Mouse (Mus musculus): Measurements from ENCODE around the gene Mfap2. TPM values are rescaled to one million over a fixed set of nuclear protein-coding genes. Genes with fewer than 3 reads are reported as not detected.

The Mfap2 gene
- polyA plus RNA-seq, 1 experiment from 2014 or later: 260 TPM

DNA sequence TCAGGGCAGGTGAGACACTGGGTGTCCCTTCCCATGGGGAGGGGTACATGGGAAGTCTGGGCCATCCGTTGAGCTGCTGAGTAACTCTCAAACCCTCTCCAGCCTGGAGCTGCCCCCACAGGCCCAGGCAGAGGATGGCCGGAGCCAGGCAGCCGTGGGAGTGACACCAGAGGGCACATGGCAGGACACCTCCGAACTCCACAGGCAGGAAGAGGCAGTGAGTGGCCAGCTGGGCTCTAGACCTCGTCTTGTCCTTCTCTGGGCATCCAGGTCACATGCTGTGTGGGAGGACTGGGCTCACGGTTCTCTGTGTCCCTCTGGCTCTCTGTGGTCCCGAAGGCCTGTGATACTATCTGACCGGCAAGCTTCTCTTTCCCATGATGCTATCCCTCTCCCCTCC is 16.4 kb upstream of the Mfap2 start:
- H3K27ac ChIP-seq (replicated peaks): no peak overlapping the region; the same call in 1 of the 2 replicates
- peaks cover 80% of the 10 kb centered on the region for H3K36me3 ChIP-seq
- peaks cover 25% of the 10 kb centered on the region for H3K4me1 ChIP-seq
- 91% methylated on average over 8 of the region's 8 CpGs for WGBS
- no peak overlapping the region for H3K4me3 ChIP-seq
- no peak for DNase-seq (ENCODE audit: low spot score)
- H3K9me3 ChIP-seq (replicated peaks): no peaks in the 10 kb centered on the region
- no peaks in the 10 kb centered on the region for H3K27me3 ChIP-seq (ENCODE audit: low read depth, poor library complexity, severe bottlenecking)

- Histone ChIP-seq H3K36me3 (peaks cover 92% of the 10 kb centered on the region), H3K4me3 (no peak overlapping the region), H3K27ac (replicated peaks) (no peak overlapping the region), H3K9me3 (replicated peaks) (no peaks in the 10 kb centered on the region), H3K4me1 (0 out of 2 replicates have a peak, but pooled peaks cover 7% of the 10 kb centered on the region), H3K27me3 (ENCODE audit: low read depth, poor library complexity, severe bottlenecking) (no peaks in the 10 kb centered on the region)
- DNase-seq (ENCODE audit: low spot score): no peak
- 91% methylated on average over 8 of the region's 8 CpGs for WGBS
Observed at GRCm38 (mm10) chr4:140995811-140996210, 14.4 kb upstream of the Mfap2 start.

DNA sequence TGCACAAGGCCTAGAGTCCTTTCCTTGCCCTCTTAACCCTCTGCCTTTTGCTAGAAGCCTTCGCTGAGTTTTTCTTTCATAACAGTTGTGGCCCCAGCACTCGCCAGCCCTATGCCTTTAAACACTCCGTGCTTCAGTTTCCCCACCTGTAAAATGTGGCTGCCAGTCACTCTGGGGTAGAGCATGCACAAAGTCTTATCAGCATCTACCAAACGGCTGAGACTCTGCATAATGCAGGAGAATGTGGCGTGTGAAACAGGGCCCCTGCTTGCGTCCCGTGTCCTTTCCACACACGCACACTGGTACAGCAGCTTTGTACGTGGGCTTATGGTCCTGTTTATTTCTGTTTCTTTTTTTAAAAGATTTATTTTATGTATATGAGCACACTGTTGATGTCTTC is 13.4 kb upstream of the Mfap2 start:
- Histone ChIP-seq H3K27me3 (ENCODE audit: low read depth, poor library complexity, severe bottlenecking) (no peaks in the 10 kb centered on the region), H3K36me3 (peaks cover 96% of the 10 kb centered on the region), H3K4me1 (peaks cover 6% of the 10 kb centered on the region), H3K27ac (replicated peaks) (no peak overlapping the region), H3K9me3 (replicated peaks) (no peaks in the 10 kb centered on the region), H3K4me3 (no peak overlapping the region)
- WGBS: 96% methylated on average over 9 of the region's 9 CpGs
- no peak for DNase-seq (ENCODE audit: low spot score)

DNA sequence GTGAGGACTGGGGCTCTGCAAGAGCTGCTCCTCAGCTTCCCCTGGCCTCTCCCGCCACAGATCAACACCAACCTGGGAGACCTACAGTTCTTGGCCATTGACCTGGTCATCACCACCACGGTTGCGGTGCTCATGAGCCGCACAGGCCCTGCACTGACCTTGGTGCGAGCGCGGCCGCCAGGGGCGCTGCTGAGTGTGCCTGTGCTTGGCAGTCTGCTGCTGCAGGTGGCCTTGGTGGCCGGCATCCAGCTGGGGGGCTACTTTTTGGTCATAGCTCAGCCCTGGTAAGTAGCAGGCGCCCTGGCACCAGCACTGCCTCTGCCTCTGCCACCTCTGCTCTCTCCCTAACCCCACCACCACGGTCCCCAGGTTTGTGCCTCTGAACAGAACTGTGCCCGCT is 4.2 kb upstream of the Mfap2 start:
- H3K36me3 ChIP-seq: peaks cover 72% of the 10 kb centered on the region
- WGBS: 86% methylated on average over 13 of the region's 13 CpGs
- H3K4me3 ChIP-seq: no peak overlapping the region
- DNase-seq (ENCODE audit: low spot score): no peak
- H3K4me1 ChIP-seq: peaks cover 34% of the 10 kb centered on the region
- peaks cover 4% of the 10 kb centered on the region; the same call in 1 of the 2 replicates for H3K9me3 ChIP-seq (replicated peaks)
- H3K27ac ChIP-seq (replicated peaks): no peak overlapping the region
- no peaks in the 10 kb centered on the region for H3K27me3 ChIP-seq (ENCODE audit: low read depth, poor library complexity, severe bottlenecking)

- Histone ChIP-seq H3K36me3 (peaks cover 59% of the 10 kb centered on the region), H3K4me1 (peaks cover 38% of the 10 kb centered on the region), H3K27me3 (ENCODE audit: low read depth, poor library complexity, severe bottlenecking) (no peaks in the 10 kb centered on the region), H3K27ac (replicated peaks) (0 out of 2 replicates have a peak overlapping the region, but pooled peaks have one; percentile 9), H3K4me3 (no peak overlapping the region), H3K9me3 (replicated peaks) (peaks cover 4% of the 10 kb centered on the region; the same call in 1 of the 2 replicates)
- no peak for DNase-seq (ENCODE audit: low spot score)
- 96% methylated on average over 8 of the region's 8 CpGs for WGBS
Observed at GRCm38 (mm10) chr4:141008028-141008427, 2.2 kb upstream of the Mfap2 start.

GRCm38 (mm10) chr4:141010526-141010925 is 308 bp downstream of the Mfap2 start:
- WGBS: under 1% methylated on average over 26 of the region's 26 CpGs

GRCm38 (mm10) chr4:141010941-141011429 is 767 bp downstream of the Mfap2 start:
- 0% methylated on average over 17 of the region's 17 CpGs for WGBS
- peaks cover 4% of the 10 kb centered on the region; the same call in 1 of the 2 replicates for H3K9me3 ChIP-seq (replicated peaks)
- H3K36me3 ChIP-seq: peaks cover 59% of the 10 kb centered on the region

More at GRCm38 (mm10) chr4:141010526-141010925, 308 bp downstream of the Mfap2 start:
- peak overlapping the region; percentile 93 for H3K27ac ChIP-seq (replicated peaks)
- H3K4me1 ChIP-seq: peaks cover 35% of the 10 kb centered on the region
- no peaks in the 10 kb centered on the region for H3K27me3 ChIP-seq (ENCODE audit: low read depth, poor library complexity, severe bottlenecking)
- H3K36me3 ChIP-seq: peaks cover 59% of the 10 kb centered on the region
- H3K9me3 ChIP-seq (replicated peaks): peaks cover 4% of the 10 kb centered on the region; the same call in 1 of the 2 replicates
- DNase-seq (ENCODE audit: low spot score): peak; percentile 82
- peak overlapping the region; percentile 70 for H3K4me3 ChIP-seq

DNA sequence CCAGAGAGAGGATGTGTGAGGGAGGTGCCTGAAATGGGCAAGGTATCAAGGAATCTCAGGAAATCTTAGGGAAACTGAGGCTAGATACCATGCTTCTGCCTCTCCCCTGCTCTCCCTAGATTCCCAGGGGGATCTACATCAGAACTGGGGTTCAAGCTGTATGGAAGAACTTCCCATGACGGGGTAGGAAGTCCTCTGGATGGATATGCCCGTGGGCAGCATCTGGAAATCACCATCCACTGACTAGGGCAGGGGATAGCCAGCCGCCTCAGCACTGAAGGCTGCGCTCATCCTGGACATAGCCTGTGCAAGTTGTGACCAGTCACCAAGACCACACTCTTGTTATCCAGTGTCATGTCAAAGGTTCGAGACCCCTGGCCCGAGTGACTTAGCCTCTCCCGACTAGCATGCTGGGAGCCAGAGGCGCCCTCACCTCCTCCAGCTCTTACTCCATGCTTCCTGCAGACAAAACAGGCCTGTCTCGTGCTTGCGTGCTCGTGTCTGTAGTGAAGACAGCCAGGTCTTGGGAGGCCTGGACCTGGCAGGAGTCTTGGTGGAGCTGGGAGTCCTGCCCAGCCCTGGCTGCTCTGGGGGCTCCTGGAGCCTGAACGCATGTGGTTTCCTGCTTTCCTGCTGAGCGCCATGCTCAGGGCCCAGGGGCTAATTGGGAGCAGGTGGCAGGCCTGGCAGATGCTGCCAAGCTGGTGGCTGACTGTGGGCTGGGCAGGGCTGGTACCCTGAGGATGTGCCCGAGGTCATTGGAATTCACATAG is 1.5 kb downstream of the Mfap2 start:
- peak; percentile 33 for DNase-seq (ENCODE audit: low spot score)
- Histone ChIP-seq H3K4me3 (peak overlapping the region; percentile 70), H3K27me3 (ENCODE audit: low read depth, poor library complexity, severe bottlenecking) (no peaks in the 10 kb centered on the region), H3K4me1 (peaks cover 35% of the 10 kb centered on the region), H3K27ac (replicated peaks) (peak overlapping the region; percentile 93), H3K36me3 (peaks cover 59% of the 10 kb centered on the region), H3K9me3 (replicated peaks) (peaks cover 4% of the 10 kb centered on the region; the same call in 1 of the 2 replicates)
- 59% methylated on average over 14 of the region's 14 CpGs for WGBS

More at GRCm38 (mm10) chr4:141010941-141011429, 767 bp downstream of the Mfap2 start:
- Histone ChIP-seq H3K27ac (replicated peaks) (peak overlapping the region; percentile 93), H3K4me3 (peak overlapping the region; percentile 70), H3K4me1 (peaks cover 35% of the 10 kb centered on the region), H3K27me3 (ENCODE audit: low read depth, poor library complexity, severe bottlenecking) (no peaks in the 10 kb centered on the region)
- peak; percentile 64 for DNase-seq (ENCODE audit: low spot score)

DNA sequence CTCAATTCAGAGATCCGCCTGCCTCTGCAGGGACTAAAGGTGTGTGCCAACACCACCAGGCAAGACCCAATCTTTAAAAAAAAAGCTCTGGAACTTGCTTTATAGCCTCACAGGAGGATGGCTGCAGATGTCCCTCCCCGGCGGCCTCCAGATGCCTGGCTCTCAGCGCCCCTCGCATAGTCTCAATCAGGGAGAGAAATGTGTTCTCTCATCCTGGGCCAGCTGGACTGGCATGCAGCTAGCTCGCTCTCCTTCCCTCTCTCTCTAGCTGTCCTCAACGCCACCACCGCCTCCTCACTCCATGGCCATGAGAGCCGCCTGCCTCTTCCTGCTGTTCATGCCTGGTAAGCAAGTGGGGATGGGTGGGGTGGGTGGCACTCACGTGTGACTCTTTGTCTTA is 2.3 kb downstream of the Mfap2 start:
- DNase-seq (ENCODE audit: low spot score): no peak
- peaks cover 61% of the 10 kb centered on the region for H3K36me3 ChIP-seq
- peaks cover 35% of the 10 kb centered on the region for H3K4me1 ChIP-seq

GRCm38 (mm10) chr4:141014114-141014513 is 3.9 kb downstream of the Mfap2 start:
- WGBS: 68% methylated on average over 8 of the region's 8 CpGs
- H3K4me1 ChIP-seq: peaks cover 41% of the 10 kb centered on the region
- peaks cover 68% of the 10 kb centered on the region for H3K36me3 ChIP-seq

More for the DNA sequence above, 2.3 kb downstream of the Mfap2 start:
- Histone ChIP-seq H3K27ac (replicated peaks) (peak overlapping the region; percentile 93), H3K4me3 (peak overlapping the region; percentile 70; the same call in 1 of the 2 replicates), H3K27me3 (ENCODE audit: low read depth, poor library complexity, severe bottlenecking) (no peaks in the 10 kb centered on the region), H3K9me3 (replicated peaks) (no peaks in the 10 kb centered on the region)
- 81% methylated on average over 10 of the region's 10 CpGs for WGBS

GRCm38 (mm10) chr4:141014856-141015255 is 4.6 kb downstream of the Mfap2 start:
- no peak overlapping the region for H3K27ac ChIP-seq (replicated peaks)
- no peak for DNase-seq (ENCODE audit: low spot score)
- no peaks in the 10 kb centered on the region for H3K27me3 ChIP-seq (ENCODE audit: low read depth, poor library complexity, severe bottlenecking)
- H3K9me3 ChIP-seq (replicated peaks): no peaks in the 10 kb centered on the region
- H3K4me3 ChIP-seq: no peak overlapping the region
- peaks cover 76% of the 10 kb centered on the region for H3K36me3 ChIP-seq
- 91% methylated on average over 11 of the region's 11 CpGs for WGBS
- H3K4me1 ChIP-seq: peaks cover 47% of the 10 kb centered on the region

More at GRCm38 (mm10) chr4:141014114-141014513, 3.9 kb downstream of the Mfap2 start:
- H3K27ac ChIP-seq (replicated peaks): no peak overlapping the region
- H3K9me3 ChIP-seq (replicated peaks): no peaks in the 10 kb centered on the region
- DNase-seq (ENCODE audit: low spot score): no peak
- H3K4me3 ChIP-seq: no peak overlapping the region
- no peaks in the 10 kb centered on the region for H3K27me3 ChIP-seq (ENCODE audit: low read depth, poor library complexity, severe bottlenecking)

DNA sequence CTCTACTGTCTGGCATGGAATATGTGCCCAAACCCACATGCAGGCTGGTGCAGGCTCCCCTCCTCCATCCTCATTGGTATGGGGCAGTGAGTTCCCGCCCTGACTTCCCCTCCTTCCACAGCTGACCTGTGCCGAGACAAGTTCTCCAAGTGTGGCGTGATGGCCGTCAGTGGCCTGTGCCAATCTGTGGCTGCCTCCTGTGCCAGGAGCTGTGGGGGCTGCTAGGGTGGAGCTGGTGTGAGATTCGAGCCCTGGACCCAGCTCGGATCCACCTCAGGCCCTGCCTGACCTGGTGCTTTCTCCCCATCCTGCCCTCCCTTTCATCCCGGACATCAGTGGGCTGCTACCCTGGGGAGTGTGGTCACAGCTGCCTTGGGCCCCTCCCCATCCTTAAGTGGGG is 5.1 kb downstream of the Mfap2 start:
- Histone ChIP-seq H3K4me3 (no peak overlapping the region), H3K9me3 (replicated peaks) (no peaks in the 10 kb centered on the region), H3K4me1 (peaks cover 47% of the 10 kb centered on the region), H3K27me3 (ENCODE audit: low read depth, poor library complexity, severe bottlenecking) (no peaks in the 10 kb centered on the region), H3K36me3 (peaks cover 81% of the 10 kb centered on the region), H3K27ac (replicated peaks) (peak overlapping the region; percentile 17)
- 88% methylated on average over 7 of the region's 7 CpGs for WGBS
- DNase-seq (ENCODE audit: low spot score): no peak

- H3K4me1 ChIP-seq: peaks cover 50% of the 10 kb centered on the region
- peaks cover 87% of the 10 kb centered on the region for H3K36me3 ChIP-seq
- WGBS: 93% methylated on average over 9 of the region's 9 CpGs
Observed at GRCm38 (mm10) chr4:141016311-141016710, 6.1 kb downstream of the Mfap2 start.

More at GRCm38 (mm10) chr4:141016311-141016710, 6.1 kb downstream of the Mfap2 start:
- no peak overlapping the region for H3K27ac ChIP-seq (replicated peaks)
- no peak overlapping the region for H3K4me3 ChIP-seq
- no peak for DNase-seq (ENCODE audit: low spot score)
- H3K27me3 ChIP-seq (ENCODE audit: low read depth, poor library complexity, severe bottlenecking): no peaks in the 10 kb centered on the region
- H3K9me3 ChIP-seq (replicated peaks): no peaks in the 10 kb centered on the region

Measured in midbrain, embryonic 10.5 days (tissue).